Comparison of ENCODE assay signal across 10 mouse cellular contexts in genomic region chr3:101393103-101393644, GRCm38 (mm10). TPM values are rescaled to one million over a fixed set of nuclear protein-coding genes. Genes with fewer than 3 reads are reported as not detected.
DNase-seq lines count a peak whose midpoint lies in the region; ATAC-seq and TF ChIP-seq lines count a peak whose summit lies in the region.
"Had no signal": no experiment of that assay in that cellular context is flagged by ENCODE, and none has a peak within 500 bp of the region (broad histone marks: within the 10 kb centered on the region; RNA-seq: fewer than 3 reads in every experiment).

No protein-coding gene starts in this region.

- peak; percentile 27 for DNase-seq in lung, postnatal 10 days
- no peak for DNase-seq in lung, postnatal 25 days (ENCODE audit: low spot score)
- DNase-seq in gastrocnemius, adult 18-20 months (ENCODE audit: low spot score), result peak; percentile 56
- DNase-seq in heart, postnatal 0 days (ENCODE audit: low spot score), result no peak
- no peak for DNase-seq in MN1 (ENCODE audit: low spot score)
- no peak for DNase-seq in adrenal gland, adult 2 months
- DNase-seq: thymus, postnatal 4 days had no signal

- H3K4me2 ChIP-seq in heart, postnatal 0 days (ENCODE audit: low read depth, low read length), result no peak overlapping the region

- 73% methylated on average over 6 of the region's 6 CpGs for WGBS in heart, postnatal 0 days
- WGBS in small intestine, adult 2 months, result 81% methylated on average over 6 of the region's 6 CpGs

- no peak for TF ChIP-seq EP300 in heart, postnatal 0 days (IDR thresholded peaks at IDR 0.05; ENCODE audit: low read depth)

- peaks cover 49% of the 10 kb centered on the region for H3K4me1 ChIP-seq in heart, postnatal 0 days (ENCODE audit: control insufficient read depth, insufficient read depth)
- H3K4me1 ChIP-seq in small intestine, adult 2 months (ENCODE audit: control insufficient read depth, insufficient read depth, insufficient read length, low read length), result peaks cover 47% of the 10 kb centered on the region

- H3K9ac ChIP-seq in heart, postnatal 0 days (replicated peaks; ENCODE audit: low read depth, low read length), result no peak overlapping the region

- ATAC-seq in heart, postnatal 0 days (ENCODE audit: insufficient read depth, low read depth), result no peak
- ATAC-seq: Patski had no signal

- no peaks in the 10 kb centered on the region for H3K9me3 ChIP-seq in heart, postnatal 0 days (replicated peaks; ENCODE audit: control insufficient read depth, low read length)

- no peak for TF ChIP-seq POLR2A in small intestine, adult 2 months (IDR thresholded peaks at IDR 0.05; ENCODE audit: low read depth, low read length)

- TF ChIP-seq CTCF in heart, postnatal 0 days (IDR thresholded peaks at IDR 0.05; ENCODE audit: low read depth), result no peak
- TF ChIP-seq CTCF in small intestine, adult 2 months (IDR thresholded peaks at IDR 0.05; ENCODE audit: extremely low read depth, insufficient read length, insufficient replicate concordance, low read depth, low read length), result no peak

- H3K4me3 ChIP-seq in heart, postnatal 0 days (ENCODE audit: low read depth, low read length), result no peak overlapping the region
- H3K4me3 ChIP-seq in small intestine, adult 2 months (ENCODE audit: low read depth, low read length), result no peak overlapping the region

- H3K27ac ChIP-seq in heart, postnatal 0 days (ENCODE audit: low read depth), result peak overlapping the region; percentile 27; the same call in 1 of the 2 replicates
- peak overlapping the region; percentile 85 for H3K27ac ChIP-seq in small intestine, adult 2 months (ENCODE audit: insufficient read depth, low read depth, low read length)
- H3K27ac ChIP-seq: macrophage had no signal

- no peaks in the 10 kb centered on the region for H3K27me3 ChIP-seq in heart, postnatal 0 days (ENCODE audit: control insufficient read depth, insufficient read depth, low read length)
- no peaks in the 10 kb centered on the region for H3K27me3 ChIP-seq in small intestine, adult 2 months (ENCODE audit: control insufficient read depth, insufficient read depth, low read length)
- H3K27me3 ChIP-seq: Patski had no signal

- H3K36me3 ChIP-seq in heart, postnatal 0 days (replicated peaks; ENCODE audit: control insufficient read depth, insufficient read depth, low read length), result no peaks in the 10 kb centered on the region
- H3K36me3 ChIP-seq in small intestine, adult 2 months (ENCODE audit: control insufficient read depth, insufficient read depth, low read length), result no peaks in the 10 kb centered on the region

RNA-seq across cellular contexts. Expression of gene Igsf3, which starts 16.3 kb away (rescaled TPM):
- 1 to 10 TPM; 2.9 to 3.7 TPM for total RNA-seq in gastrocnemius, adult 18-20 months (2021)
- total RNA-seq in heart, postnatal 0 days (2014; rRNA removed; ENCODE audit: low replicate concordance), result 23.9 and 27.1 TPM in 2 replicates
- 16.6 and 18.0 TPM in 2 replicates for polyA plus RNA-seq in heart, postnatal 0 days (2015; fragmentation: Nextera tagmentation; extraction: Ambion mirVana)
- 7.2 and 17.0 TPM in 2 replicates for polyA plus RNA-seq in small intestine, adult 2 months (2012; rRNA removed)
- total RNA-seq in adrenal gland, adult 2 months (2021), result 1 to 10 TPM; 3.4 to 8.3 TPM
- 2.1 TPM in 2 replicates for polyA plus RNA-seq in adrenal gland, adult 2 months (2012; rRNA removed)

Comparison
In these comparisons a context has a peak if more than half of its experiments do, and no peak if none do; other contexts are left out.
1. DNase-seq: peak in lung, postnatal 10 days (single experiment) and gastrocnemius, adult 18-20 months (single experiment); none in lung, postnatal 25 days (single experiment), heart, postnatal 0 days (single experiment), MN1 (single experiment) and adrenal gland, adult 2 months (single experiment).